Mouse (Mus musculus) ovary, postnatal 10 days (tissue): Measurements from ENCODE around the gene Map3k12.

ENCODE experiments used
- DNase-seq: peaks from one replicate; pipeline ENCODE4 v3.0.0; 2022; ENCODE audit warnings: low spot score

The Map3k12 gene

DNA sequence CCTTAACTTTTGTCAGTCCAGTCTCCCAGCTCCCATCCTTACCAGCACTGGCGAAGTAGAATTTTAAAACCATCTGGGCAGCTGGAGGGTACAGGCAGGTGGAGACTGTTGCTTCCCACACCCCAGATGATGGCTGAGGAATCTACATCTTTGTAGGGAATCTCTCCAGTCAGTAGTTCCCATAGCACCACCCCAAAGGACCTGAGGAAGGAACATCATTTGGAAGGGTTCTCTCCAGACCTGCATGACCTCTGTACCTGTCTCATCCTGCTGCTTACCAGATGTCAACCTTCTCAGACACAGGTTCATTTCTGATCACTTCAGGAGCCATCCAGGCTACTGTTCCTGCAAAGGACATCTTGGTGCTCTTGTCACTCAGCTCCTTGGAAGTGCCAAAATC is 13.4 kb downstream of the Map3k12 start, which contains the start of gene Gm10337:
TSS of gene Gm10337 (plus strand) at position 276 of the 400 bp plus-strand sequence.
- no peak for DNase-seq

DNA sequence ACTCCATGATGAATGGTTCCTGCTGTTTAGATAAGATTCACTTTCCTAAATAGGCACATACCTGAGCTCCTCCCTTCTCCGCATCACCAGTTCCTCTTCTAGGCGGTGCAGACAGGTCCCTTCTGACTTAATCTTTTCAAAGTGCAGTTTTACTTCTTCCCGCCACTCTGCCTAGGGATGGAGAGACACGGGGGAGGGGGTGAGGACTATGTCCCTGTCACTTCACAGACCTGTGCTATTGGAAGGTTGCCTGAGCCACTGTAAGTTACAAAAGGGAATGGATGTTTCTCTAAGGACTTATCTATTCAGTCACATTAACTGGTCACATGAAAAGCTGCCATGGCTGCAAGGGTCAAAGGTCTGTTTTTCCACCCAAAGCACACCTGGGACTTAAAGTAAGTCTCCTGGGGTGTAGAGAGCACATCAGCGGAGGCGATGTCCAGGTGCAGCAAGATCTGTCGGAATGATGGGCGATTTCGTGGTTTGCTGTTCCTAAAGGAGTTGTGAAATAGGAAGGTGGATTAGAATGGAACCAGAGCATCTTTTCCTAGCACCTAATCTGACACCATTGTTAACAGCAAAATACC is 14.5 kb downstream of the Map3k12 start:
- DNase-seq, result no peak

DNA sequence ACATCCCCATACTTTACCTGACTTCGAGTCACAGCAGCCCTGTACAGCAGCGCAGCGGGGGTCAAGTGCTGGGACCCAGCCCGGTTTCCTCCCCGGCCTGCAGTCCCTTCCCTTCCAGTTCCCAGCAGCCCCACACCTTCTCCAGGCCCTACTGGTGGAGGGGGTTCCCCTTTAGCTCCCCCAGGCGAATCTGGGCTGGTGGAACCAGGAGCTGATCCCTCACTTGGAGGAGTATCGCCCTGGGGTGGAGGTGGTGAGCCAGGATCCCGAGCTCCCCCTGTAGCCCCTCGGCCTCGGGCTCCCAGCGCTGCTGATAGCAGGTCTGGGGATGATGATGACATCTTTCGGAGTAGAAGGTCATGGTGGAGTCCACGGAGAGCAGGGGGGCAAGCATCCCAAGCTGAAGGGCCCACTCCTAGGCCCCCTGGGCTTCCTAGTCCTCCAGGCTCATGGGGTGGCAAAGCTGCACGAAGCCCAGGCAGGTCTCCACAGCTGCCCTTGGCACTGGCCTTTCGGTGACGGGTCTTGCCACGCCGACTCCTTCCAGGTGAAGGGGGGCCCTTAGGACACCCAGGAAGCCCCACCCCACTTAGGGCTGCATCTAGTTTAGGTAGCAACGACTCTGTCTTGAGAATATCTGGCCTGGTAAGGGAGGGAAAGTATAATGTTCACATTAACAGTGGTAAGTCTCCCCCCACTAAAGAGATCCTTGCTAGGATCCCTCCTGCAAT is 15.6 kb downstream of the Map3k12 start:
- DNase-seq, result no peak

DNA sequence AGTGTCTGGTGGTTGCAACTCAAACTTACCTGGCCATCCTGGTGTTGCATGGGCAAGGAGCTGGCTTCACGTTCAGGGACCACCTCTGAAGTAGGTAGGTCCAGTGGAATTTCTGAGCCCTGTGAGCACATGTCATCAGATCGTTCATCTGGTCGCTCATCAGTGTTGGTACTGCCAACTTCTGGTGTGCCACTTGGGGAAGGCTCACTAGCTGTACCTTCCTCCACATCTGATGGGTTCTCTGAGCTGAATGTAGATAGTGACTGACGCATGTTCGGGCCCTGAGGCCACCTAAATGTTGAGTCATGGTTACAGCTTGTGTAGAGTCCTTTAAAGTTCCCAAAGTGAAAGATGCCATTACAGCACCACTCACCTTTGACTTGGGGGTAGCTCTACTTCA is 16.4 kb downstream of the Map3k12 start:
- DNase-seq, result no peak

DNA sequence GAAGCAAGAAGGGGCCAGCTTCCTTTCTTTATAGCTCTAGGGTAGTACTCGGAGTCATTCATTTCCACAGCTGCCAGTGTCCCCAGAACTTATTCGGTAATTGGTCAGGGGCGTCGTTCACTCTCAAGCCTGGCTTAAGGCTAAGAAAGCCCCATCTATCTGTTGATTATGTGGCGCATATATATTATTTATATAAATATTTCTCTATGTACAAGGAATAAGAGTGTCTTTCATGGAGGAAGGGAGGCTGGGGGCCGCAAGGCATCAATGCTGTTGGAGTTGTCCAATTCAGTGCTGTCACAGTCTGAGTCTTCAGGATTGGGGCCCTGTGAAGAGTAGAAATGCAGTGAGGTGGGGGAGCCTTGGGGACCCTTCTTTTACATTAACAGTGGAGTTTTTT is 17.0 kb downstream of the Map3k12 start:
- DNase-seq, result no peak

DNA sequence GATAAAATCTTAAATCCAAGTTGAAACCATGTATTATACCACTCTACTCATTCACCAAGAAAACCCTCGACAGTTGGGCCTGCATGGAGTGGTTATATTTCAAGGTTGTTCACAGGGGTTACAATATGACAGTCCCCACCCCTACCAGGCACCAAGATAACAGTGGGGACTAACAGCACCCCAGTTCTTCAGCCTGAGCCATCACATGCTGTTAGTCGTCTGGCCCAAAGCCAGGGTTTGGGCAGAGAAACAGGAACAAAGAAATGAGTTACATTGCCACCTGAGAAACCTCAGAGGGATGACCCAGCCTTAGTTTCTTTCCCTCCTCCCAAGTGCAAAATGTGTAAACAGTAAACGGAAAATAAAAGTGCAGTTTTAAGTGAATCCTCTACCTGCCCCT is 17.5 kb downstream of the Map3k12 start:
- DNase-seq, result no peak

DNA sequence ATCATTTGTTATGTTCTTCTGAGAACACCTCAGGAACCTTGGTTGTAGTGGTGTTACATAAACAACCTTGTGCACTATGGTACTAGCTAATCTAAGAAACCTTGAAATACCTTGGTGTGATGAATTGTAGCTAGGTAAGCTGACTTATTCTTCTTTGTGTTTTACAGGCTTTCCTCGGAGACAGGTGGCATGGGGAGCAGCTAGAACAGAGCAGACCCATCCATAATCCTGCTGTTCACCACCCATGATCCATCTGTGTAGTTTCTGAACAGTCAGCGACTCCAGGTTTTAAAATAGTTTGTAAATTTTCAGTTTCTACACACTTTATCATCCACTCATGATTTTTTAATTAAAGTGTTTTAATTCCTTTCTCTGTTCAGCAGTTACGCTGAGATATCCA is 18.5 kb downstream of the Map3k12 start:
- DNase-seq, result no peak

DNA sequence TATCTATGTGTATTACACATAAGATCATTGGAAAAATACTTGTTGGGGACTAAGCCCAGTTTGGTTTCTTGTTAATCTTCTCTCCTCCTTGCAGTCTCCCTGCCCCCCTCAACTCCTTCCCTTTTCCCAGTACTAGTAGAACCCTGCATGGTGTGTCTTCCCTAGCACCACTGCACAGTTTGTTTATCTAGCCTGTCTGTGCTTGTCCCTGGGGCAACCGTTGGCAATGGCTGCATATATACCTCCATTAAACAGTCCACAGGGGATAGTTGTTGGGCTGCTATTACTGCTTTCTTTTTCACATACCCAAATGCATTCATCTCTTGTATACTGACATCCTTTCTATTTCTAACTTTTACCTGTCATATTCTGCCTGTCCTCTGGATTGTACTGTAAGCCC is 29.2 kb downstream of the Map3k12 start:
- DNase-seq, result no peak

DNA sequence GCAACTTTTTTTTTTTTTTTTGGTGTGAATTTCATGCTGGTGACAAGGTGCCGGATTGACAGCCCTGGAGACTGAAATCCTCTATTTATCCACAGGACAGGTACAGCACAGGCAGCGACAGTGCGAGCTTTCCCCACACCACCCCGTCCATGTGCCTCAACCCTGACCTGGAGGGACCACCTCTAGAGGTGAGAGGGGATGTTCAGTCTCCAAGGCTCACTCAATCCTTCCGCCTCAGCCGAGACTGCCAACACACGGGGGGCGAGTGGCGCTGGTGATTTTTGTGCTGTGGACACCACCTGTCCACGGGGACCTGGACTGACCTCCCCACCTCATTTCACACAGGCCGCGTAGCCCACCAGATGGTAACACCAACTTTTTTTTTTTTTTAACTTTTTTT is 31.0 kb downstream of the Map3k12 start:
- no peak for DNase-seq

DNA sequence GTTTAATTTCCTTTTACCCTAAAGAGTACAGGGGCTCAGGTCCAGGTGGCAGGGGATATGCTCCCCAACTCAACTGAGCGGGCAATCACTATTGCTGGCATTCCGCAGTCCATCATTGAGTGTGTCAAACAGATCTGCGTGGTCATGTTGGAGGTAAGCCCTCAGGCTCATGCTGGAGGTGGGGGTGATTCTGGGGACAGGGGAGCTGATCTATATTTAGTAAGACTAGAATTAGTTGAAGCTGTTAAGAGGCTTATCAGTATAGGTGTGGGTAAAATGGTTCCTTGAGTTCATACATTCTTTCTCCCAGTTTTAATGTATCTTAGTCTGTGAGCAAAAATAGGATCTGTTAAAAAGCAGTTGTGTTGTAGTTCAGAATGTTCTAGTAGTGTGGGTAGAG is 33.7 kb downstream of the Map3k12 start:
- no peak for DNase-seq

DNA sequence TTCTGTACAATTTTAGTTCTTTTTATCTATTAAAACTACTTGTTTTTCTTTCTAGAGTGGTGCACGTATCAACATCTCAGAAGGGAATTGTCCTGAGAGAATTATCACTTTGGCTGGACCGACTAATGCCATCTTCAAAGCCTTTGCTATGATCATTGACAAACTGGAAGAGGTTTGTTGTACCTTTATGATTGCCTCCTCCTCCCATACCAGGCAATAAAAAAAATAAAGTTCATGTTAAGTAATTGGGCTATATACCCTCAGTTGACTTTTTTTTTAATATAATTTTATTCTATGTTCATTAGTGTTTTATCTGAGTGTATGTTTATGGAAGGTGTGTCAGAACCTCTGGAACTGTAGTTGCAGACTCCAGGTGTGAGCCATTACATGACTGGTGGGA is 42.3 kb downstream of the Map3k12 start:
- no peak for DNase-seq

DNA sequence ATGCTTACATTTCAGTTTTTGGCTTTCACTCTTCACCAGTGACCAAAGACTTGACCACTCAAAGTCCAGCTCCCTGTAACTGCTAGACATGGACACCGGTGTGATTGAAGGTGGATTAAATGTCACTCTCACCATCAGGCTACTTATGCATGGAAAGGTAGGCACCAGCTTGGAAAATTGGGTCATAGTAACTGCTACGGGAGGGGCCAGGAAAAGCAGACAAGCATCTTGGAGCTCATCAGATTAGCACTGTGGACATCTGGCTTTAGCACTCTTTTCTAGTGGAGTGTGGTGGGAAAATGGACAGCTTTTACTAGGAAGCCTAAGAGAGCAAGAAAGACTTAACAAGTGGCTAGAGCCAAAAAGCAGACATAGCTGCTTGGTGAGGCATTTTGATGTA is 43.6 kb downstream of the Map3k12 start:
- DNase-seq, result no peak

DNA sequence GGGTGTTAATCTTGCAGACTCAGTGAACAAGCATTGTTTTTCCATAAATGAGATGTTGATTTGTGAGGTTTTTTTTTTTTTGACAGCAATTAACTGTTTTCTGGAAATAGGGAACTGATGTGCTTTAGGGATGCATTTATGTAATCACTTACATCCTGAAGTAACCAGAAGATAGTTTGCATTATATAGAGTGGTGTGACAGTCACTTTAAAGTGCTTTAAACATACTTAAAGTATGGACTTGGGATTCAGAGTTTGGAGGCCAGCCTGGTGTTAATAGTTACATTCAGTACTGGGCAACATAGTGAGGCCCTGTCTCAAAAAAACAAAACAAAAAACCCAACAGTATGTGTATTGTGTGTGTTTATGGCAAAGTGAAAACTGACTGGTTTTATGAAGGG is 45.1 kb downstream of the Map3k12 start:
- no peak for DNase-seq

DNA sequence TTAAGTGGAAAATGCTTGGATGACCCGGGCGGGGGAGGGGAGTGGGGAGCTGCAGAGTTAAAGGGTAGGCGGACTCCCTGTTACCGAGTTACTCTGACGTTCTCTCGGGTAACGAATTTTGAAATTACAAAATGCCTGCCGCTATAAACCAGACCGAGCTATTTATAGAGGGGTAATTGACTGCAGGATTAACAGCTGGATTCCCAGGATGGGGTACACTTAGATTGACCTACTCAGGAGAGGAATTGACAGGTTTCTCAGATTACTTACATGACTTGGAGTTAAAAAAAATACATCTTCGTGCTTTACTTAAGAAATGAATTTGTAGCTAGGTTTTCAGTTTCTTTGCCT is 45.6 kb downstream of the Map3k12 start:
- DNase-seq, result no peak

DNA sequence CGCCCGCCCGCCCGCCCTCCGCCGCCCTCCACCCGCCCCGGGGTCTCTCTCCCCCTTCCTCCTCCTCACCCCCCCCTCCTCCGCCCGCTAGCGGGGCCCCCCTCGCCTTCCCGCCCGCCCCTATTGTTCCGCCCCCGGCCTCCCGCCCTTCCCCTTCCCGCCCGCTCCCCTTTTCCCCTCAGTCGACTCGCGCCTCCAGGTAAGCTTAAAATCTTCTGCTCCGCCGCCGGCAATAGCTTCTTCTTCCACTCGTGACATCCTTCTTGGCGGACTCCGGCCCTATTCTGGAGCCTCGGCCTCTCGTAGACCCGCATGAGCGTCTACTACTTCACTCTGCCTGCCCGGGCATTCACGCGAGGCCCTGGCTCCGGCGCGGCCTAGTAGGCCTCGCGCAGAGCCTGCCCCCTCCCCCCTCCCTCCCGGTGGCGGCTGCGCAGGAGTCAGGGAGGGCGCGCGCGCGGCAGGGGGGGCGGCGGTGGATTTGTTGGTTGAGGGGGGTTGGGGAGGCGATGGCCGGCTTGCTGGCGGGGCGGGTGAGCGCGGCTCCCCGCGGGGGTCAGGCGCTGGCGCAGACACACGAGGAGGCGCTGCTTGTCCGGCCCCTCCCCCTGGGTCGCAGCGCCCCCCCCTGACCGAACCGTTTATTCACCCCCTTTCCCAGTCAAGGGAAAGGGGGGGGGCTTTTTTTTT is 46.1 kb downstream of the Map3k12 start:
- DNase-seq, result peak; percentile 75

DNA sequence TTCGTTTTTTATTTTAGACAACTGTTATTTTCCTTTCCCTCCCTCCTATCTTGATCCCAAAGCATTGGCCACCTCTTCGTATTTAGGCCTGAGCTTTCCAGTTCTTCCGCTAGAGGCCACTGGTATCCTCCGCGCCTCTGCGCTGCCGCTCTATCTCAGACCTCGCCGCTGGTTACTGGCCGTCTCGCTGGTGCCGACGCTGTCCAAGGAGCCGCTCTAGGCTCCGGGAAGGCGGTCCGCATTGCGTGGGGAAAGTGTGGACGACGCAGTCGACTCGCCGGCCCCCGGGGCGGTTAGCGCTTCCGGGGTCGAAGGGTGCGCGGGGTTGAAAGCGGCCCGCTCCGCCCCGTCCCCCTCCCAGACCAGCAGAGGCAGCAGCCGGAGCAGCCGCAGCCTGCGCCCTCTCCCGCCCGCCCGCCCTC is 46.7 kb downstream of the Map3k12 start, which contains the start of gene Pcbp2:
TSS of gene Pcbp2 (plus strand) at position 357 of the 422 bp plus-strand sequence.
- DNase-seq, result peak; percentile 81

DNA sequence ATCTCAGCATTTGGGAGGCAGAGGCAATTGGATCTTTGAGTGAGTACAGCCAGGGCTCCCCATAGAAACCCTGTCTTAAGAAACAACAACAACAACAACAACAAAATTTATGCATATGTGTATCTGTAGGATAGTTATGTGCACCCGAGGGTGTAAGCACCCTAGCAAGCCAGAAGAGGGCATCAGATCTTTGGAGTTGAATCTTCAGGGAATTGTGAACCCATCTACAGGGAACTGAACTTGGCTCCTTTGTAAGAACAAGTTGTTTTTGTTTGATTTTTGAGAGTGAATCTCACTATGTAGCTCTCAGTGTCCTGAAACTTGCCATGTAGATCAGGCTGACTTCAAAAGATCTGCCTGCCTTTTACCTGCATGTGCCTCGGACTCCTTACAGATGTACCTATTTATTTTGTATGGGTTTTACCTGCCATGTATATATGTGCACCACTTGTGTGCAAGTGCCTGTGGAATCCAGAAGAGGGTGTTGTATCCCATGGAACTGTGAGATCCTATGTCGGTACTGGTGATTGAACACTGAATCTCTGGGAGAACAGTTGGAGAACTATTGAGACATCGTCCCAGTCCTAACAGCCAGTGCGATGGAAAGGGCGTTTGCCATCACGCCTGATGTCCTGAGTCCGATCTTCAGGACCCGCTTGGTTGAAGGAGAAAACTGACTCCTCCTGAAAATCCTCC is 48.0 kb downstream of the Map3k12 start:
- no peak for DNase-seq

DNA sequence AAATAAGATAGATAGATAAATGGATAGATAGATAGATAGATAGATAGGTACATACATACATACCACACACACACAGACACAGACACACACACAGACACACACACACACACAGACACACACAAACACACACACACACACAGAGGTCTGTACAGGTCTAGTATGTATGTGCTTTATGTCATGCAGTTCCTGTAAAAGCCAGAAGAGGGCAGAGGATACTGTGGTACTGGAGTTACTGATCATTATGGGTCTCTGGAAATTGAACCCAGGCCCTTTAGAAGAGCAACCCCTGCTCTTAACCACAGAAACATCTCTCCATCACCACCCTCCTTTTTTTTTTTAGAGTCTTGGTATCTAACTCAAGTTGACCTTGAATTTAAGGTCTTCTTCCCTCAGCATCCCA is 53.2 kb downstream of the Map3k12 start:
- DNase-seq, result no peak

DNA sequence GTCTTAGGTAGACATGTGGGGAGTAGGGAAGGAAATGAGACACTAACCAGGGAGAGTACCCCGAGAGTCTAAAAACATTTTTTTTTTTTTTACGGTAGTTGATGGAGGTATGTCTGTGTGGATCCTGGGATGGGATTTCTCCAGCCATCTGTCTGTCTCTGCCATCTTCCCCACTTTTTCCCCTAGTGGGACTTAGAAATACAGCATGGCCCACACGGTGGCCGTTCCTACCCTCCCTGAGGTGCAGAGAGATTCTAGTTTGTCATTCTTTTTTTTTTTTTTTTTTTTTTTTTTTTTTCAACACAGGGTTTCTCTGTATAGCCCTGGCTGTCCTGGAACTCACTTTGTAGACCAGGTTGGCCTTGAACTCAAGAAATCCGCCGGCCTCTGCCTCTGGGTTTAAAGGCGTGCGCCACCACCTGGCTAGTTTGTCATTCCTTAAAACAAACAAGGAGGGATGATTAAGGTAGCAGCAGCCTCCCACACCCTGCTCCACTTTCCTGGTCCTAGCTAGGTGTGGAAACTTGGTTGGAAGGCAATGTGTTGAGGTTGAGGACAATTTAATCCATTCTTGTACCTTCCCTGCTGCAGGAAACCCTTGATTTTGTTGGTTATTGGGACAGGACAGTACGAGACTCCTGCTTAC is 55.3 kb downstream of the Map3k12 start:
- no peak for DNase-seq

DNA sequence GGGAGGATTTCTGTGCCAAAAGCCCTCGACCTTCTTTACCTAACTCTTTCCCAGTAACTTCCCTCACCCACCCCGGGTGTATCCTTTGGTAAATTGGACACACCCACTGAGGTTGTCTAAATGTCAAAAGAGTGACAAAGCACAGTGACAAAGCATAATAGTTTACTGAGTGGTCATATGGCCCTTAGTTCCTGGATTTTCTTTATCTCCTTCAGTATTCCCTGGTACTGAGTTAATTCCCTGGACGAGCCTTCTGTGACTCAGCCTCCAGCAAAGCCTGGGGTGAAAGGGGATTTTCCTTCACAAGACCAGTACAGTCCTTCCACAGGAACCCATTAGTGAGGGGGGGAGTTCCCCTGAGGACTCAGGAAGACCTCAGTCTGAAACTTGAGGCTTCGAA is 55.9 kb downstream of the Map3k12 start:
- no peak for DNase-seq

DNA sequence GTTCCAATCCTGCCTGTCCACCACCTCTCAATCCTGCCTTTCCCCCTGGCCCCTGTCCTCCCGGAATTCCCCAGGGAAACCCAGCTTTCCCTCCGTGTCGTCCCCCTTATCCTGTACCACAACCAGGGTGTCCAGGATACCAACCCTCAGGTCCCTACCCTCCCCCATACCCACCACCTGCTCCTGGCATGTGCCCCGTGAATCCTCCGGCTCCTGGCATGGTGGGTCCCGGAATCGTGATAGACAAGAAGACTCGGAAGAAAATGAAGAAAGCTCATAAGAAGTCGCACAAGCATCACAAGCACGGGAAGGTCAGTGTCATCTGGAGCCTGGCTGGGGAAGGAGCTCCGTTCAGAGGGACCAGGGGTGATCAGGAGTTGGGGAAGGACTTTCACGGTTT is 56.5 kb downstream of the Map3k12 start:
- no peak for DNase-seq

DNA sequence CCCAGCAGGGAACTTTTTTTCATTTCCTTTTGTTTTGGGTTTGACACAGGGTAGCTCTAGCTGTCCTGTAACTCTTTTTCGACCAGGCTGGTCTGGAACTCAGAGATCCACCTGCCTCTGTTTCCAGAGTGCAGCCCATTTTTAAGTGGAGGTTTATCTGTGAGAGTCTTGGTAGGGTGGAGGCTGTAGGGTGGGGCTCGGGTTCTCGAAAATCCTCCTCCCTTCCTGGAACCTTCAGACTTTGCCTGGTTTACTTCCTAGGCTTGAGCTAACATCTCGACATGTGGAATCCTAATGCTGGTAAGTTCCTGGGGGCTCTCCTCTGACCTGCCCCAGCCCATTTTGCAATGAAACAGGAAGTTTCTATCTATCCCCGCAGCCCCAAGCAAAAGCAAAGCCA is 57.0 kb downstream of the Map3k12 start:
- DNase-seq, result no peak
